Mouse (Mus musculus) CH12.LX (cell line): ENCODE measurements around the gene Kansl1l. TPM values are rescaled to one million over a fixed set of nuclear protein-coding genes. Genes with fewer than 3 reads are reported as not detected.

Experiments
- DNase-seq: peaks from one replicate; pipeline ENCODE4 v3.0.0-alpha.2; 2013; ENCODE audit errors: extremely low read depth
- H3K27ac ChIP-seq: 2 replicates; pipeline ENCODE4 v1.5.1; 2012; ENCODE audit warnings: low read depth, mild to moderate bottlenecking, control low read depth, moderate library complexity; ENCODE audit not compliant: insufficient read depth
- H3K27me3 ChIP-seq: replicated peaks from 2 replicates; pipeline ENCODE3; 2012; ENCODE audit warnings: inconsistent platforms
- H3K36me3 ChIP-seq, 2 experiments: replicated peaks in 1 of 2; 2 replicates each; pipeline versions ENCODE3 to v1.6.1; 2012; ENCODE audit warnings: inconsistent platforms in 1 of 2, low read length in 1 of 2, mild to moderate bottlenecking in 1 of 2, mixed read lengths in 1 of 2, moderate library complexity in 1 of 2; ENCODE audit not compliant: control insufficient read depth in 1 of 2, insufficient read depth in 1 of 2
- H3K4me1 ChIP-seq, 2 experiments: 2 replicates each; pipeline ENCODE4 v1.6.1; 2012; ENCODE audit warnings: inconsistent platforms in 1 of 2, moderate library complexity in 1 of 2; ENCODE audit not compliant: insufficient read depth in 2 of 2, control insufficient read depth in 1 of 2
- H3K4me2 ChIP-seq: 2 replicates; pipeline ENCODE4 v1.6.1; 2012; ENCODE audit warnings: low read depth, mild to moderate bottlenecking, control low read depth; ENCODE audit not compliant: poor library complexity, insufficient read depth, severe bottlenecking
- H3K4me3 ChIP-seq, 3 experiments: fragments of 150-350 bp in 1 of 3; sonication (generic) in 1 of 3; replicated peaks in 1 of 3; 2 replicates each; pipeline versions ENCODE3 to v1.5.1; 2011 to 2012; ENCODE audit warnings: low read depth in 2 of 3, low read length in 2 of 3, mild to moderate bottlenecking in 2 of 3, moderate library complexity in 2 of 3, control low read depth in 1 of 3, improper control_type of control experiment in 1 of 3, inconsistent platforms in 1 of 3, mixed read lengths in 1 of 3; ENCODE audit not compliant: poor library complexity in 1 of 3
- H3K79me2 ChIP-seq: replicated peaks from 2 replicates; pipeline ENCODE4 v1.6.1; 2012; ENCODE audit warnings: mild to moderate bottlenecking, moderate library complexity; ENCODE audit not compliant: control insufficient read depth, poor library complexity, insufficient read depth, severe bottlenecking; ENCODE audit errors: extremely low read depth
- H3K9ac ChIP-seq: 2 replicates; pipeline ENCODE4 v1.6.1; 2012; ENCODE audit warnings: low read depth, mild to moderate bottlenecking, control low read depth, moderate library complexity; ENCODE audit not compliant: insufficient read depth
- H3K9me3 ChIP-seq: replicated peaks from 2 replicates; pipeline ENCODE3; 2012; ENCODE audit warnings: low read length, inconsistent platforms, mixed read lengths
- BHLHE40 ChIP-seq: IDR thresholded peaks from 2 replicates; pipeline ENCODE4 v1.6.1; 2011; ENCODE audit warnings: mild to moderate bottlenecking, low read depth, low read length, improper control_type of control experiment
- CHD2 ChIP-seq: IDR thresholded peaks from 2 replicates; pipeline ENCODE4 v1.6.1; 2011; ENCODE audit warnings: low read length, improper control_type of control experiment
- CTCF ChIP-seq, 2 experiments: IDR thresholded peaks in 1 of 2; conservative IDR thresholded peaks in 1 of 2; 2 replicates each; pipeline ENCODE4 v1.5.1; 2011 to 2012; ENCODE audit warnings: low read depth in 2 of 2, low read length in 2 of 2, improper control_type of control experiment in 1 of 2, inconsistent platforms in 1 of 2, mild to moderate bottlenecking in 1 of 2, moderate library complexity in 1 of 2
- E2F4 ChIP-seq: IDR thresholded peaks from 2 replicates; pipeline ENCODE4 v1.6.1; 2011; ENCODE audit warnings: low read depth, low read length, improper control_type of control experiment; ENCODE audit not compliant: insufficient replicate concordance
- ELF1 ChIP-seq: IDR thresholded peaks from 2 replicates; pipeline ENCODE4 v1.6.1; 2014; ENCODE audit warnings: low read depth, mild to moderate bottlenecking, inconsistent platforms, low read length, improper control_type of control experiment
- EP300 ChIP-seq: IDR thresholded peaks from 2 replicates; pipeline ENCODE4 v1.6.1; 2011; ENCODE audit warnings: low read length, improper control_type of control experiment
- IRF4 ChIP-seq: IDR thresholded peaks from 2 replicates; pipeline ENCODE4 v1.6.1; 2014; ENCODE audit warnings: low read depth, mild to moderate bottlenecking, inconsistent platforms, low read length, improper control_type of control experiment
- MAFK ChIP-seq: IDR thresholded peaks from 2 replicates; pipeline ENCODE4 v1.6.1; 2011; ENCODE audit warnings: low read length, improper control_type of control experiment; ENCODE audit not compliant: insufficient replicate concordance
- MAX ChIP-seq: IDR thresholded peaks from 2 replicates; pipeline ENCODE4 v1.6.1; 2011; ENCODE audit warnings: low read length, improper control_type of control experiment
- MEF2A ChIP-seq: IDR thresholded peaks from 2 replicates; pipeline ENCODE4 v1.6.1; 2014; ENCODE audit warnings: low read depth, mild to moderate bottlenecking, inconsistent platforms, low read length, improper control_type of control experiment, borderline replicate concordance
- MXI1 ChIP-seq: IDR thresholded peaks from 2 replicates; pipeline ENCODE4 v1.6.1; 2011; ENCODE audit warnings: mild to moderate bottlenecking, low read depth, low read length, improper control_type of control experiment
- MYC ChIP-seq: IDR thresholded peaks from 2 replicates; pipeline ENCODE4 v1.6.1; 2011; ENCODE audit warnings: low read depth, mild to moderate bottlenecking, improper control_type of control experiment, low read length
- POLR2A ChIP-seq: IDR thresholded peaks from 2 replicates; pipeline ENCODE4 v1.6.1; 2011; ENCODE audit warnings: low read depth, mild to moderate bottlenecking, improper control_type of control experiment, low read length
- POLR2AphosphoS2 ChIP-seq: IDR thresholded peaks from 2 replicates; pipeline ENCODE4 v1.6.1; 2011; ENCODE audit warnings: low read depth, low read length, improper control_type of control experiment
- RAD21 ChIP-seq: IDR thresholded peaks from 2 replicates; pipeline ENCODE4 v1.6.1; 2011; ENCODE audit warnings: low read depth, mild to moderate bottlenecking, low read length, improper control_type of control experiment, moderate library complexity
- SIN3A ChIP-seq: IDR thresholded peaks from 2 replicates; pipeline ENCODE4 v1.6.1; 2012; ENCODE audit warnings: low read length, improper control_type of control experiment, inconsistent platforms
- SMC3 ChIP-seq: IDR thresholded peaks from 2 replicates; pipeline ENCODE4 v1.6.1; 2011; ENCODE audit warnings: low read depth, low read length, improper control_type of control experiment
- USF1 ChIP-seq: IDR thresholded peaks from 2 replicates; pipeline ENCODE4 v1.6.1; 2014; ENCODE audit warnings: low read depth, mild to moderate bottlenecking, inconsistent platforms, low read length, improper control_type of control experiment
- ZC3H11A ChIP-seq: IDR thresholded peaks from 2 replicates; pipeline ENCODE4 v1.6.1; 2012; ENCODE audit warnings: low read depth, mild to moderate bottlenecking, inconsistent platforms, low read length, improper control_type of control experiment
- ZKSCAN1 ChIP-seq: IDR thresholded peaks from 2 replicates; pipeline ENCODE4 v1.6.1; 2012; ENCODE audit warnings: low read depth, inconsistent platforms, low read length, improper control_type of control experiment, borderline replicate concordance
- ZMIZ1 ChIP-seq: IDR thresholded peaks from 2 replicates; pipeline ENCODE4 v1.6.1; 2012; ENCODE audit warnings: low read depth, mild to moderate bottlenecking, inconsistent platforms, low read length, improper control_type of control experiment
- ZNF384 ChIP-seq: IDR thresholded peaks from 2 replicates; pipeline ENCODE4 v1.6.1; 2012; ENCODE audit warnings: low read depth, low read length, improper control_type of control experiment, inconsistent platforms
- dilution Hi-C: fragments of 300-500 bp; cut with MboI; formaldehyde crosslinking; loops from 2 replicates; pipeline ENCODE4 v1.14.3; 2020; ENCODE audit warnings: low sequenced_read_pairs; ENCODE audit not compliant: extremely low pct_unique_long_range_greater_than_20kb, extremely low pct_ligation_motif_present
- in situ Hi-C: fragments of 300-500 bp; cut with MboI; formaldehyde crosslinking; loops from 3 replicates; pipeline ENCODE4 v1.14.3; 2019; ENCODE audit warnings: low sequenced_read_pairs, low pct_ligation_motif_present, low pct_unique_long_range_greater_than_20kb, mixed read lengths
- polyA plus RNA-seq: library from polyadenylated mRNA; unstranded; fragments of >175 nt; gene quantifications from 2 replicates; pipeline ENCODE4 v1.2.1, GENCODE M21; 2012; ENCODE audit warnings: low read depth; ENCODE audit not compliant: insufficient read length
- total RNA-seq, 2 experiments: library from RNA; depleted of rRNA; stranded (reverse); fragments of 300-350 nt in 1 of 2; fragments of >200 nt in 1 of 2; gene quantifications; 2 replicates each; pipeline ENCODE4 v1.2.3; 2012 to 2014

Gene Kansl1l
- total and polyA plus RNA-seq, 3 experiments, result 2.8 to 6.0 (median 3.5) TPM

DNA sequence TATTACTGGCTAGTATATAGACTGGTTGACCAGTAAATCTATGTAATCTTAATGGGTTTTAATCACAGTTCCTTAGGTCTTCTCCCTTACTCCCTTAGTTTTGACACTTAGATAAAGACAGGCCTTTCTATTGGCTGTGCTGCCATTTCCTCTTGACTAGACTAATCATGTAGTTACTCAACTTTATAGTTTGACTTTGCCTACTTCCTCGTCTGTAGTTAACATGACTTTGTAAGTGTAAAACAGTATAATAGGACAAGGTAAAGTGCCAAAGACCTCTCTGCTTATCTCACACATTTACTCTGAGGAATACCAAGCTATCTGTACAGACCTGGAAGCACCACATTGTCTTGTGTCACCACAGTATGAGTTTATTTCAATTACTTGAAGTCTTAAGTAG, 86.8 kb downstream of the Kansl1l start:
- no peak overlapping the region for H3K4me3 ChIP-seq
- H3K79me2 ChIP-seq, result no peaks in the 10 kb centered on the region
- dilution Hi-C loops, result no loop called here
- no peak overlapping the region for H3K4me2 ChIP-seq
- H3K36me3 ChIP-seq, result peaks cover 2 to 27% of the 10 kb centered on the region in 2 experiments
- no peak for TF ChIP-seq POLR2AphosphoS2
- no peak for TF ChIP-seq MYC
- no peak for TF ChIP-seq MEF2A
- TF ChIP-seq ZC3H11A, result no peak
- no peak for TF ChIP-seq MAFK
- TF ChIP-seq ZNF384, result no peak
- DNase-seq, result no peak
- in situ Hi-C loops, result no loop called here
- no peaks in the 10 kb centered on the region for H3K9me3 ChIP-seq
- H3K4me1 ChIP-seq, result no peaks in the 10 kb centered on the region
- H3K27me3 ChIP-seq, result no peaks in the 10 kb centered on the region
- no peak overlapping the region for H3K27ac ChIP-seq
- no peak overlapping the region for H3K9ac ChIP-seq

- H3K4me3 ChIP-seq, result no peak overlapping the region
- H3K4me2 ChIP-seq, result no peak overlapping the region
- no peak for DNase-seq
- no peaks in the 10 kb centered on the region for H3K9me3 ChIP-seq
- in situ Hi-C loops, result no loop called here
- dilution Hi-C loops, result no loop called here
- no peaks in the 10 kb centered on the region for H3K4me1 ChIP-seq
- H3K27ac ChIP-seq, result no peak overlapping the region
- H3K27me3 ChIP-seq, result no peaks in the 10 kb centered on the region
- H3K9ac ChIP-seq, result no peak overlapping the region
- no peak for TF ChIP-seq ELF1
- TF ChIP-seq POLR2A, result no peak
- peaks cover 45 to 67% of the 10 kb centered on the region in 2 experiments for H3K36me3 ChIP-seq
- peaks cover 7% of the 10 kb centered on the region for H3K79me2 ChIP-seq
These were observed 104.5 kb downstream of the Kansl1l start for GRCm38 (mm10) chr1:66712859-66713258.

- no peak for TF ChIP-seq USF1
- TF ChIP-seq MAFK, result no peak
- no peak for TF ChIP-seq SIN3A
- no peak for TF ChIP-seq ZC3H11A
- no peak for TF ChIP-seq E2F4
- TF ChIP-seq POLR2AphosphoS2, result no peak
- TF ChIP-seq ZKSCAN1, result no peak
- TF ChIP-seq MXI1, result no peak
- TF ChIP-seq IRF4, result no peak
- no peak for TF ChIP-seq SMC3
- no peak for TF ChIP-seq MEF2A
- no peak for TF ChIP-seq RAD21
- no peak for TF ChIP-seq POLR2A
- no peak for TF ChIP-seq CHD2
- TF ChIP-seq ZMIZ1, result no peak
- TF ChIP-seq MAX, result no peak
- TF ChIP-seq EP300, result no peak
- no peak for TF ChIP-seq CTCF (conservative IDR thresholded peaks at IDR 0.05 in 1 of 2, IDR thresholded peaks at IDR 0.05 in 1 of 2; ENCODE audit: low read depth in 2 of 2, low read length in 2 of 2)
- no peak for TF ChIP-seq BHLHE40
- Histone ChIP-seq H3K27me3 (no peaks in the 10 kb centered on the region), H3K9ac (no peak overlapping the region), H3K9me3 (no peaks in the 10 kb centered on the region), H3K4me2 (no peak overlapping the region), H3K27ac (no peak overlapping the region), H3K36me3 (peaks cover 14 to 51% of the 10 kb centered on the region in 2 experiments), H3K4me3 (no peak overlapping the region), H3K79me2 (peaks cover 35% of the 10 kb centered on the region), H3K4me1 (peaks cover 2 to 26% of the 10 kb centered on the region in 2 experiments; a peak in 2 of 4 replicates)
- in situ Hi-C loops, result no loop called here
- no peak for DNase-seq
- dilution Hi-C loops, result no loop called here
These were observed 112.8 kb downstream of the Kansl1l start for GRCm38 (mm10) chr1:66704523-66704922.
